Mouse (Mus musculus) intestine, embryonic 14.5 days (tissue): ENCODE measurements around the gene Orai1. TPM values are rescaled to one million over a fixed set of nuclear protein-coding genes. Genes with fewer than 3 reads are reported as not detected.
"Not testable (repeated sequence)": the region's sequence is repeated elsewhere in the genome, so short reads cannot be mapped to it uniquely, and the experiment has no call there.

Source experiments
- ATAC-seq: fragments of 200-750 bp; cut with Nextera tagmentation; replicated peaks from 2 replicates; pipeline ENCODE4 v1.8.0; 2017; ENCODE audit warnings: low read depth, moderate number of reproducible peaks, moderate TSS enrichment, moderate library complexity; ENCODE audit not compliant: low FRiP score, low TSS enrichment
- DNase-seq: peaks from one replicate; pipeline ENCODE4 v3.0.0-alpha.2; 2018; ENCODE audit warnings: low spot score
- H3K27ac ChIP-seq: fragments of 300-500 bp; sonication (generic); 2 replicates; pipeline ENCODE4 v1.5.1; 2014; ENCODE audit warnings: low read depth, mild to moderate bottlenecking, control low read depth
- H3K27me3 ChIP-seq: fragments of 300-500 bp; sonication (generic); replicated peaks from 2 replicates; pipeline ENCODE4 v1.6.1; 2014; ENCODE audit warnings: low read length, control low read depth; ENCODE audit not compliant: control insufficient read depth, insufficient read depth
- H3K36me3 ChIP-seq: fragments of 300-500 bp; sonication (generic); 2 replicates; pipeline ENCODE4 v1.6.1; 2014; ENCODE audit warnings: low read length, control low read depth; ENCODE audit not compliant: control insufficient read depth, insufficient read depth
- H3K4me1 ChIP-seq: fragments of 300-500 bp; sonication (generic); replicated peaks from 2 replicates; pipeline ENCODE4 v1.6.1; 2014; ENCODE audit warnings: low read length, control low read depth, mixed read lengths; ENCODE audit not compliant: control insufficient read depth, insufficient read depth
- H3K4me2 ChIP-seq: fragments of 300-500 bp; sonication (generic); 2 replicates; pipeline ENCODE4 v1.6.1; 2014; ENCODE audit warnings: low read length
- H3K4me3 ChIP-seq: fragments of 300-500 bp; sonication (generic); 2 replicates; pipeline ENCODE4 v1.5.1; 2014; ENCODE audit warnings: low read depth, low read length, control low read depth, mixed read lengths
- H3K9ac ChIP-seq: fragments of 300-500 bp; sonication (generic); 2 replicates; pipeline ENCODE4 v1.6.1; 2014; ENCODE audit warnings: mild to moderate bottlenecking, low read length
- H3K9me3 ChIP-seq: fragments of 300-500 bp; sonication (generic); 2 replicates; pipeline ENCODE4 v1.6.1; 2016; ENCODE audit warnings: low read length, control low read depth; ENCODE audit not compliant: control insufficient read depth
- WGBS: fragments of 180-500 bp; shearing (Covaris S2); extraction: QIAGEN DNeasy Blood & Tissue Kit; methylation state at CpG from one replicate; pipeline ENCODE4 v1.1.7; 2014; 5-methylcytosine and 5-hydroxymethylcytosine counted together
- polyA plus RNA-seq: library from polyadenylated mRNA; unstranded; fragments of >200 nt; fragmentation: Nextera tagmentation; extraction: Ambion mirVana; gene quantifications from 2 replicates; pipeline ENCODE4 v1.2.1, GENCODE M21; 2014

Gene Orai1
- polyA plus RNA-seq, result 15.6 and 17.7 TPM in 2 replicates

- peaks cover 34% of the 10 kb centered on the region for H3K4me1 ChIP-seq
- ATAC-seq, result peak; percentile 90
Observed at GRCm38 (mm10) chr5:123014753-123015701, at the start of gene Orai1. Gene Orai1, plus strand, starts transcription at chr5:123015074.

GRCm38 (mm10) chr5:122965427-122965826, 49.4 kb upstream of the Orai1 start:
- Histone ChIP-seq H3K36me3 (no peaks in the 10 kb centered on the region), H3K4me2 (no peak overlapping the region), H3K27me3 (no peaks in the 10 kb centered on the region), H3K27ac (no peak overlapping the region), H3K9me3 (no peaks in the 10 kb centered on the region), H3K4me1 (no peaks in the 10 kb centered on the region), H3K9ac (no peak overlapping the region), H3K4me3 (no peak overlapping the region)
- DNase-seq, result no peak
- ATAC-seq, result no peak
- WGBS, result 82% methylated on average over 11 of the region's 11 CpGs

More at GRCm38 (mm10) chr5:123014753-123015701, at the start of gene Orai1:
- peak within 1 kb of the TSS; percentile 94 for H3K27ac ChIP-seq
- peak within 1 kb of the TSS; percentile 79 for H3K4me3 ChIP-seq
- H3K4me2 ChIP-seq, result peak within 1 kb of the TSS; percentile 64
- DNase-seq, result peak; percentile 99
- WGBS, result under 1% methylated on average over 83 of the region's 106 CpGs
- H3K9ac ChIP-seq, result peak within 1 kb of the TSS; percentile 66
- no peaks in the 10 kb centered on the region for H3K27me3 ChIP-seq
- H3K9me3 ChIP-seq, result no peaks in the 10 kb centered on the region
- no peaks in the 10 kb centered on the region for H3K36me3 ChIP-seq

GRCm38 (mm10) chr5:122968322-122968721, 46.6 kb upstream of the Orai1 start:
- Histone ChIP-seq H3K27me3 (no peaks in the 10 kb centered on the region), H3K27ac (no peak overlapping the region), H3K4me3 (no peak overlapping the region), H3K4me1 (no peaks in the 10 kb centered on the region), H3K9me3 (no peaks in the 10 kb centered on the region), H3K4me2 (no peak overlapping the region), H3K9ac (no peak overlapping the region), H3K36me3 (no peaks in the 10 kb centered on the region)
- peak; percentile 82 for DNase-seq
- 15% methylated on average over 4 of the region's 4 CpGs for WGBS
- ATAC-seq, result peak; percentile 64; the same call in 1 of the 2 replicates

- no peaks in the 10 kb centered on the region for H3K4me1 ChIP-seq
- no peak overlapping the region for H3K9ac ChIP-seq
- no peaks in the 10 kb centered on the region for H3K9me3 ChIP-seq
- H3K36me3 ChIP-seq, result no peaks in the 10 kb centered on the region
- ATAC-seq (no peak), DNase-seq (no peak)
- H3K4me2 ChIP-seq, result no peak overlapping the region
- no peak overlapping the region for H3K4me3 ChIP-seq
- H3K27ac ChIP-seq, result no peak overlapping the region
- WGBS, result 70% methylated on average over 5 of the region's 5 CpGs
- H3K27me3 ChIP-seq, result no peaks in the 10 kb centered on the region
Observed at GRCm38 (mm10) chr5:122970056-122970455, 44.8 kb upstream of the Orai1 start.

DNA sequence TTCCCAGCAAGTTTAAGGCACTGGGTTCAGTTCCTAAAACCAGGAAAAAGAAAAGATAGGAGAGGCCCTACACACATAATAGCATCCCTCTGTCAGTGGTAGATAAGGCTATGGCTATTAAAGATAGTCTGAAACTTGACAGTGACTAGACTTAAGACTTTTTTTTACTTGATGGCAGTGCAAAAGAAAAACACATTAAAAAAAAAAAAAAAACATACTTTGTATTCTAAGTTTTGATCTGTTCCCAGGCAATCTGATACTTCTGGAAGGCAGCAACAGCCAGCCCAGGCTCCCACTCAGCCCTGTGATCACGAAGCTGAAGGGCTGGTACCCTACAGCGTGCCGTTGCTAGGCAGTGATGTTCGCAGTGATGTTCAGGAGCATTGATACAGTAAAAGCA, 43.4 kb upstream of the Orai1 start:
- WGBS, result 88% methylated on average over 4 of the region's 4 CpGs
- Histone ChIP-seq H3K4me2 (no peak overlapping the region), H3K9ac (no peak overlapping the region), H3K4me3 (no peak overlapping the region), H3K27ac (no peak overlapping the region), H3K4me1 (no peaks in the 10 kb centered on the region), H3K9me3 (no peaks in the 10 kb centered on the region), H3K27me3 (no peaks in the 10 kb centered on the region), H3K36me3 (no peaks in the 10 kb centered on the region)
- no peak for ATAC-seq
- no peak for DNase-seq

DNA sequence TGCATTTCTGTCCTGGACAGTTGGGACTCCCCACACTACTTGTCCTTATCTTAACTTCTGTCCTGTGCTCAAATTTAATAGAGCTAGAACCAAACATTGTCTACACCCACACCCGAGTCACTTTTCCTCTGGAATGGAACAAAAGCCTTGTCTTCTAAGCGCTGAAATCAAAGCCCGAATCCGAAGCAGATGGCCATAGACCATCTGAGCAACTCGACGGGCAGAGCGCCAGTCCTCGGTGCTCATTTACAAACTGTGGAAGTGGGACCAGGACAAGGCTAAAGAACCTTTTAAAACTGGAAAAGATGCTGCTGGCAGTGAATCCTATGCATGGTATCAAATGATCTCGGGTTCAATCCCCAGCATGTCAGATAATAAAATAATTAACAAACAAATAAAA, 42.8 kb upstream of the Orai1 start:
- ATAC-seq (no peak), DNase-seq (no peak)
- H3K4me1 ChIP-seq, result no peaks in the 10 kb centered on the region
- no peaks in the 10 kb centered on the region for H3K27me3 ChIP-seq
- no peaks in the 10 kb centered on the region for H3K36me3 ChIP-seq
- no peak overlapping the region for H3K4me2 ChIP-seq
- H3K9ac ChIP-seq, result no peak overlapping the region
- WGBS, result 80% methylated on average over 9 of the region's 9 CpGs
- no peak overlapping the region for H3K27ac ChIP-seq
- no peak overlapping the region for H3K4me3 ChIP-seq
- H3K9me3 ChIP-seq, result no peaks in the 10 kb centered on the region

GRCm38 (mm10) chr5:122974701-122975100, 40.2 kb upstream of the Orai1 start:
- H3K36me3 ChIP-seq, H3K27ac ChIP-seq, H3K4me3 ChIP-seq, H3K9me3 ChIP-seq, H3K27me3 ChIP-seq, H3K9ac ChIP-seq, DNase-seq, ATAC-seq, H3K4me1 ChIP-seq, H3K4me2 ChIP-seq: not testable (repeated sequence)
- 90% methylated on average over 4 of the region's 4 CpGs for WGBS

GRCm38 (mm10) chr5:122978970-122979369, 35.9 kb upstream of the Orai1 start:
- no peak overlapping the region for H3K4me3 ChIP-seq
- no peak for ATAC-seq
- no peak overlapping the region for H3K4me2 ChIP-seq
- no peaks in the 10 kb centered on the region for H3K4me1 ChIP-seq
- no peak for DNase-seq
- H3K27me3 ChIP-seq, result no peaks in the 10 kb centered on the region
- H3K36me3 ChIP-seq, result 0 out of 2 replicates have a peak, but pooled peaks cover 3% of the 10 kb centered on the region
- WGBS, result 74% methylated on average over 8 of the region's 8 CpGs
- H3K27ac ChIP-seq, result no peak overlapping the region
- no peaks in the 10 kb centered on the region for H3K9me3 ChIP-seq
- no peak overlapping the region for H3K9ac ChIP-seq
